Mouse (Mus musculus) hindbrain, embryonic 11.5 days (tissue): ENCODE results near the gene Tfrc. TPM values are rescaled to one million over a fixed set of nuclear protein-coding genes. Genes with fewer than 3 reads are reported as not detected.
"Not testable (repeated sequence)": the region's sequence is repeated elsewhere in the genome, so short reads cannot be mapped to it uniquely, and the experiment has no call there.

ENCODE experiments used
- ATAC-seq: fragments of 200-750 bp; cut with Nextera tagmentation; 2 replicates; pipeline ENCODE4 v1.8.0; 2017; ENCODE audit warnings: mild to moderate bottlenecking, moderate TSS enrichment, moderate library complexity; ENCODE audit not compliant: low FRiP score
- DNase-seq: peaks from one replicate; pipeline ENCODE4 v3.0.0-alpha.2; 2015; ENCODE audit warnings: low spot score
- H3K27ac ChIP-seq: fragments of 300-500 bp; sonication (generic); 2 replicates; pipeline ENCODE4 v1.5.1; 2014; ENCODE audit warnings: mild to moderate bottlenecking, low read depth, low read length
- H3K27me3 ChIP-seq: fragments of 300-500 bp; sonication (generic); 2 replicates; pipeline ENCODE4 v1.6.1; 2014; ENCODE audit warnings: mild to moderate bottlenecking, low read length, moderate library complexity, mixed read lengths; ENCODE audit not compliant: control insufficient read depth, insufficient read depth
- H3K36me3 ChIP-seq: fragments of 300-500 bp; sonication (generic); 2 replicates; pipeline ENCODE4 v1.6.1; 2014; ENCODE audit warnings: mild to moderate bottlenecking, low read length, moderate library complexity, mixed read lengths; ENCODE audit not compliant: control insufficient read depth, insufficient read depth
- H3K4me1 ChIP-seq: fragments of 300-500 bp; sonication (generic); replicated peaks from 2 replicates; pipeline ENCODE4 v1.6.1; 2014; ENCODE audit warnings: low read length, mixed read lengths; ENCODE audit not compliant: control insufficient read depth, insufficient read depth
- H3K4me2 ChIP-seq: fragments of 300-500 bp; sonication (generic); replicated peaks from 2 replicates; pipeline ENCODE4 v1.6.1; 2014; ENCODE audit warnings: mild to moderate bottlenecking, low read depth, low read length
- H3K4me3 ChIP-seq: fragments of 300-500 bp; sonication (generic); 2 replicates; pipeline ENCODE4 v1.5.1; 2014; ENCODE audit warnings: low read depth, low read length
- H3K9ac ChIP-seq: fragments of 300-500 bp; sonication (generic); 2 replicates; pipeline ENCODE4 v1.6.1; 2014; ENCODE audit warnings: low read depth, low read length
- H3K9me3 ChIP-seq: fragments of 300-500 bp; sonication (generic); 2 replicates; pipeline ENCODE4 v1.6.1; 2016; ENCODE audit warnings: low read length; ENCODE audit not compliant: control insufficient read depth
- whole genome bisulfite sequencing: fragments of 180-500 bp; shearing (Covaris S2); extraction: QIAGEN DNeasy Blood & Tissue Kit; methylation state at CpG from one replicate; pipeline ENCODE4 v1.1.7; 2014; 5-methylcytosine and 5-hydroxymethylcytosine counted together
- polyA plus RNA-seq: library from polyadenylated mRNA; unstranded; fragments of >200 nt; fragmentation: Nextera tagmentation; extraction: Ambion mirVana; gene quantifications from 2 replicates; pipeline ENCODE4 v1.2.1, GENCODE M21; 2014

Gene Tfrc
- polyA plus RNA-seq, 1 experiment from 2014 or later, result 59.0 TPM

DNA sequence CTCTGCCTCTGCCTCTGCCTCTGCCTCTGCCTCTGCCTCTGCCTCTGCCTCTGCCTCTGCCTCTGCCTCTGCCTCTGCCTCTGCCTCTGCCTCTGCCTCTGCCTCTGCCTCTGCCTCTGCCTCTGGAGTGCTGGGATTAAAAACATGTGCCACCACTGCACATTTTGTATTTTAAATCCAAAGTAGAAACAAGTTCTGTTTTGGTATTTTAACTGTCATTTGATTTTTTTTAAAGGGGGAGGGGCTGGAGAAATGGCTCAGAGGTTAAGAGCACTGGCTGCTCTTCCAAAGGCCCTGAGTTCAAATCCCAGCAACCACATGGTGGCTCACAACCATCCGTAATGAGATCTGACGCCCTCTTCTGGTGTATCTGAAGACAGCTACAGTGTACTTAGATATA lies 32.0 kb downstream of the Tfrc start:
- not testable (repeated sequence) for H3K9ac ChIP-seq, H3K4me3 ChIP-seq, H3K4me2 ChIP-seq, H3K27me3 ChIP-seq, H3K27ac ChIP-seq, H3K36me3 ChIP-seq, H3K4me1 ChIP-seq, H3K9me3 ChIP-seq, ATAC-seq, DNase-seq
- 83% methylated on average over 2 of the region's 2 CpGs for WGBS

DNA sequence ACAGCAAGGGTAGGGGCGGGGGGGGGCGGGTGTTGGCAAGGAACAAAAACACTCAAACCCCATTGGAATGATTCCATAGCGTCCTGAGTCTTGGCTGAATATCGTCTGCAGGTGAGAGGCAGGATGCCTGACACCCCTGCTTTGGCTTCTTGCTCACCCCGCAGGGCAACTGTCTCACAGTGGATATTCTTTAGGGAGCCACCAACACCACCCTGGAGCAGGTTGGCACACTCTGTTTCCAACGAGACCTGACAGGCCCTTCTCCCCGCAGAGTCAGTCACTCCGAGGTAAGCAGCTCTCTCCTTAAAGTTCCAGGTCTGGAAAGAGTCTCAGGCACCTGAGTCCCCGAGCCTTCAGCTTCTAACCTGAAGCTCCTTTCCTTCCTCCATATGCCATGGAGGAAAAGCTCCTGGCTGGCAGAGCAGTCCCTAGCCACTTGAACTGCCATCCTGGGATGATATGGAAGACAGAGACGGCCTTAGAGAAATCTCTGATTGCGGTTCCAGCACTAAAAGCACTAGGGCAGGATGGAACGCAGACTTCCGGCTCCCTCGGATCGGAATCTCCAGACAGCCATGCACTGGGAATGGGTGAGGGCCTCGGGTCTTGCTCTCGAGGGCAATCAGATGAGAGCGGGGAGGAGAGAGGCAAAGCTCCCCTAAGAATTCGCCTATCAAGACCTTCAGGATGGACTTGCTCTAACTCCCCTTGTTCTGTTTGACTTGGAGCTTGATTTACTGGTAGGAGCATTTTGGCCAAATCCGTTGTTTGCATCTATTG lies 32.9 kb downstream of the Tfrc start:
- Histone ChIP-seq H3K9me3 (no peaks in the 10 kb centered on the region), H3K27ac (no peak overlapping the region), H3K4me2 (no peak overlapping the region), H3K4me1 (peaks cover 11% of the 10 kb centered on the region), H3K36me3 (no peaks in the 10 kb centered on the region), H3K27me3 (no peaks in the 10 kb centered on the region), H3K4me3 (no peak overlapping the region), H3K9ac (no peak overlapping the region)
- DNase-seq, result no peak
- no peak for ATAC-seq
- WGBS, result 70% methylated on average over 20 of the region's 20 CpGs

DNA sequence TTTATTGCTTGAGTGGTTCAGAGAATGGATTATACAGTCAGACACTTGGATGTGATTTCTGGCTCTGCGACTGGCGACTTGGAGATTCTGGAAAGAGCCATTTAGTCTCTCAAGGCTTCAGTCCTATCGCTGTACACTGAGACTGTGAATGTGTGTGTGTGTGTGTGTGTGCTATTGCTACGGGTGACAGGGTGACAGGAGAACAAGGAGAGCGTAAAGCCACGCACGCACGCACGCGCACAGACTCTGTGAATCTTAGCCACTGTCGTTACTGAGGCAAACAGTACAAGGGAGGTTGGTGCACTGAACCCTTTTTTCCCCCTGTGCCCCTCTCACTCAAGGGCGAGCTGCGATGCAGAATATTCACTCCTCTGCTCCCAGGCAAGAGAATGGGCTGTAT lies 33.6 kb downstream of the Tfrc start:
- WGBS, result 73% methylated on average over 13 of the region's 13 CpGs
- Histone ChIP-seq H3K4me3 (no peak overlapping the region), H3K36me3 (no peaks in the 10 kb centered on the region), H3K9me3 (no peaks in the 10 kb centered on the region), H3K4me1 (peaks cover 11% of the 10 kb centered on the region), H3K27me3 (no peaks in the 10 kb centered on the region), H3K4me2 (no peak overlapping the region), H3K27ac (no peak overlapping the region), H3K9ac (0 out of 2 replicates have a peak overlapping the region, but pooled peaks have one; percentile 11)
- peak; percentile 29 for DNase-seq
- no peak for ATAC-seq

DNA sequence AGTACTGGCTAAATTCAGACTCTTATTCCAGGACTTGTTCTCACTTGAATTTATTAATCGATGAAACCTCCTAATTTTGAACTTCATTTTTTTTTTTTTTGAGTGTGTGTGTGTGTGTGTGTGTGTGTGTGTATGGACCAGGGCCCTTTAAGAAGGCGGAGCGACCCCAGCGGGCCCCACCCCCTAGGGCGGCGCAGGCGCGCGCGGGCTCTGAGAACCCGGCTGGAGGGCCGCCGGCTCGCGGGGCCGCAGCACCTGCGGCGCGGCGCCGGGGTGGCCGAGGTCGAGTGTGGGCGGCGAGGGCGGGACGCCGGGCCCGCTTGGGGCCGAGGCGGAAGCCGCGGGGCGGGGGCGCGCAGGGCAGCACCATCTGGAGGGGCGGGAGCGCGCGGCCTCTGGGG lies 34.9 kb downstream of the Tfrc start, which contains the start of gene Tnk2:
Gene Tnk2 (plus strand): TSS at position 214 of the 401 bp plus-strand sequence.
- ATAC-seq (peak; percentile 86), DNase-seq (peak; percentile 91)
- WGBS, result under 1% methylated on average over 27 of the region's 40 CpGs
- H3K9ac ChIP-seq, result peak within 1 kb of the TSS; percentile 69
- H3K9me3 ChIP-seq, result no peaks in the 10 kb centered on the region
- peak within 1 kb of the TSS; percentile 82 for H3K27ac ChIP-seq
- H3K4me2 ChIP-seq, result peak within 1 kb of the TSS; percentile 92
- no peaks in the 10 kb centered on the region for H3K27me3 ChIP-seq
- no peaks in the 10 kb centered on the region for H3K36me3 ChIP-seq
- H3K4me1 ChIP-seq, result peaks cover 11% of the 10 kb centered on the region
- peak within 1 kb of the TSS; percentile 90 for H3K4me3 ChIP-seq

DNA sequence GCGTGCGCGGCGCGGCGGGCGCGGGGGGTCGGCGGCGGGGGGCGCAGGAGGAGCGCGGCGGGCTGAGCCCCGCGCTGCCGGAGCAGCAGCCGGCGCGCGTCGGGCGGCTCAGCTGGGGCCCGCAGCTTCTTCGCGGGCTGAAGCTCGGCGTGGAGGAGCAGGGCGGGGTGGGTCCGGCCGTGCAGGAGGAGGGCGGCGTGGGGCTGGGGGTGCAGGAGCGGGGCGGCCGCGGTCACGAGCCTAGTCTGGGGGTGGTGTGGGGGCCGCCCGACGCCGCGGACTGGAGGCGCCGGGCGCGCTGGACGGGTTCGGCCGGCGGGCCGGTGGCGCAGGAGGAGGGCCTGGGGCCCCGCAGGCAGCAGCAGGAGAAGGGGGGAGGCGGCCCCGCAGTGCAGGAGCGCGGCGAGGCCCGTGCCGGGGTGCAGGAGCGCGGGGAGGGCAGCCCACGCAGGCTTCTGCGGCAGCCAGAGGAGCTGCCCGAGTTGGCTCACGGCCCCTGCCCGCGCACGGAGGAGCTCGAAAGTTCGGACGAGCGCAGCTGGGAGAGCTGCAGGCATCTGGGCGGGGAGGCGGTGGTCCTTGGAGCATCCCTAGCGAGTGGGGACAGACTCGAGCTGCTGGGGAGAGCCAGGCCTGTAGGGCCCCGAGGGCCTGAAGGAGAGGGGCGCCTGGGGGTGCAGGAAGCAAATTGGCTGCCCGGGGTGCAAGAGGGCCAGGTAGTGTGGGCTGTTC lies 35.5 kb downstream of the Tfrc start:
- Histone ChIP-seq H3K9me3 (no peaks in the 10 kb centered on the region), H3K9ac (peak overlapping the region; percentile 69), H3K36me3 (no peaks in the 10 kb centered on the region), H3K4me2 (peak overlapping the region; percentile 92), H3K27ac (peak overlapping the region; percentile 82), H3K4me1 (peaks cover 11% of the 10 kb centered on the region), H3K27me3 (no peaks in the 10 kb centered on the region), H3K4me3 (peak overlapping the region; percentile 90)
- DNase-seq, result peak; percentile 66
- WGBS, result under 1% methylated on average over 48 of the region's 82 CpGs
- ATAC-seq, result peak; percentile 84

DNA sequence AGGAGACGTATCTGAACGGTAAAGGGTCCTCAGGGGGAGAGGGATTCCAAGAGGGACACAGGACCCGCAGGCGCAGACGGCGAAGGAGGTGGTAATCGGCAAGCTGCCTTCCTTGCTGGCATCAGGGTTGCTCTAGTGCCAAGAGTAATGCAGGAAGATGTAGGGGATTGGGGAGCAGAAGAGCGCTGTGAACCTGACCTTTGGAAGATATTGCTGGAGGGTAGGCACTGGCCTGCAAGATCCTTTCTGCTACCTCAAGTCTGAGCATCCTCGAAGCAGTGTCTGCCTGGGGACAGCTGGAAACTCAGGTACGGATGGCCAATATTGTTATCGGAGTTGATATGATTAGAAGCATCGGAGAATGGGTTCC lies 36.1 kb downstream of the Tfrc start:
- no peaks in the 10 kb centered on the region for H3K27me3 ChIP-seq
- H3K4me1 ChIP-seq, result peaks cover 11% of the 10 kb centered on the region
- 13% methylated on average over 12 of the region's 12 CpGs for WGBS
- H3K4me2 ChIP-seq, result peak overlapping the region; percentile 92
- no peaks in the 10 kb centered on the region for H3K36me3 ChIP-seq
- no peak for DNase-seq
- no peak for ATAC-seq
- H3K4me3 ChIP-seq, result peak overlapping the region; percentile 90
- H3K27ac ChIP-seq, result peak overlapping the region; percentile 82
- H3K9ac ChIP-seq, result peak overlapping the region; percentile 69
- no peaks in the 10 kb centered on the region for H3K9me3 ChIP-seq

DNA sequence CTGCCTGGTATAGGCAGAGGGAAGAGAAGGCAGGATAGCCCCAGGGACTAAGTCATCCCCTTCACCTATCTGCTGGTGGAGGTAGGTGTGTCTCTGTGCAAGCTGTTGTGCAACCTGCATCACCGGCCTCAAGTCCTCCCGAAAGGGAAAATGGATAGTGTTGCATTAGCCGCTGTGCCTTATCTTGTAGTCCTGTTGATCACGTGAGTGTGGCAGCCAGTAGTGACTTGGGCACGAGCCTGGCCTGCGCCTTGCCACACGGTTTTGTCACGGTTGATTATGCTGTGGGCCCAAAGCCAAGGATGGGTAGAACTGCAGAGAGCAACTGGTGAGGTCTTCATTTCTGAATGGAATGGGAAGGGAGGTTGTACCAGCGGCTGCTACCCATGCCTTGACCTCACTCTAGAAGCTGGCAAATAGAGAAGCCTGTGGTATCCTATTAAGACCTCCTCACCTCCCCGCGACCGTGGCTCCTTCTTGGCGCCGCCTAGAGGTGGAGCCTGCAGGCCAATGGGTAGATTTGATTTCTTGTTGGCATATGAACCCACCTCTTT lies 36.7 kb downstream of the Tfrc start:
- Histone ChIP-seq H3K27me3 (no peaks in the 10 kb centered on the region), H3K4me1 (peaks cover 11% of the 10 kb centered on the region), H3K9me3 (no peaks in the 10 kb centered on the region), H3K36me3 (no peaks in the 10 kb centered on the region), H3K27ac (no peak overlapping the region), H3K9ac (no peak overlapping the region), H3K4me3 (peak overlapping the region; percentile 90), H3K4me2 (peak overlapping the region; percentile 92)
- WGBS, result 24% methylated on average over 14 of the region's 14 CpGs
- ATAC-seq (0 out of 2 replicates have a peak, but pooled peaks have one; percentile 15), DNase-seq (peak; percentile 38)

DNA sequence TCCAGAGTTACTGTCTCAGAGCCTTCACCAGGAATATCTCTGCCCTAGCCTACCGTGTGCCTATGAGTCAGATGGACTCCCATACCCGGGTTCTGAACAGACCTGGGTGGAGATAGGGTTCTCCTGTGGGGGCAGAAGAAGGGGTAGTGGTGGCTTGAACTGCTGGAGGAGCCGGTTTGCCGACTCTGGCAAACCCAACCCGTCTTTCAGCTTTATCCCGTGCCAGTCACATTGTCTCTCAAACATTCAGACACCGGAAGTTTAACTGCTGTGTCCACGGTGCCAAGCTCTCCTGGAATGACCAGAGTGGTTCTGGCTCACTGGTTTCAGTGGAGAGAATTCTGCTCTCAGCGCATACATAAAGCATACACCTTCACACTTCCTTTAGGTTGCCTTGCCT lies 37.3 kb downstream of the Tfrc start:
- Histone ChIP-seq H3K4me1 (peaks cover 11% of the 10 kb centered on the region), H3K4me2 (peak overlapping the region; percentile 92; the same call in 1 of the 2 replicates), H3K9ac (no peak overlapping the region), H3K27ac (no peak overlapping the region), H3K9me3 (no peaks in the 10 kb centered on the region), H3K27me3 (no peaks in the 10 kb centered on the region), H3K36me3 (no peaks in the 10 kb centered on the region), H3K4me3 (no peak overlapping the region)
- 89% methylated on average over 9 of the region's 9 CpGs for WGBS
- DNase-seq, result no peak
- no peak for ATAC-seq
